Mouse (Mus musculus) stomach, postnatal 0 days (tissue): Measurements from ENCODE around the gene Son. TPM values are rescaled to one million over a fixed set of nuclear protein-coding genes. Genes with fewer than 3 reads are reported as not detected.

ENCODE experiments used
- ATAC-seq: fragments of 200-750 bp; cut with Nextera tagmentation; 2 replicates; pipeline ENCODE4 v1.8.0; 2017; ENCODE audit not compliant: low FRiP score, low TSS enrichment
- DNase-seq: peaks from one replicate; pipeline ENCODE4 v3.0.0-alpha.2; 2016; ENCODE audit warnings: low spot score
- H3K27ac ChIP-seq: fragments of 300-500 bp; sonication (generic); replicated peaks from 2 replicates; pipeline ENCODE4 v1.5.1; 2014; ENCODE audit warnings: mild to moderate bottlenecking, control low read depth
- H3K27me3 ChIP-seq: fragments of 300-500 bp; sonication (generic); 2 replicates; pipeline ENCODE4 v1.6.1; 2014; ENCODE audit warnings: low read length; ENCODE audit not compliant: control insufficient read depth, insufficient read depth
- H3K36me3 ChIP-seq: fragments of 300-500 bp; sonication (generic); 2 replicates; pipeline ENCODE4 v1.6.1; 2014; ENCODE audit warnings: low read length, mixed read lengths; ENCODE audit not compliant: control insufficient read depth, insufficient read depth
- H3K4me1 ChIP-seq: fragments of 300-500 bp; sonication (generic); replicated peaks from 2 replicates; pipeline ENCODE4 v1.6.1; 2014; ENCODE audit warnings: antibody characterized with exemption; ENCODE audit not compliant: control insufficient read depth, insufficient read depth
- H3K4me2 ChIP-seq: fragments of 300-500 bp; sonication (generic); replicated peaks from 2 replicates; pipeline ENCODE4 v1.6.1; 2014; ENCODE audit warnings: low read depth, mild to moderate bottlenecking, control low read depth, moderate library complexity
- H3K4me3 ChIP-seq: fragments of 300-500 bp; sonication (generic); 2 replicates; pipeline ENCODE4 v1.5.1; 2014; ENCODE audit warnings: low read depth, low read length, control low read depth
- H3K9ac ChIP-seq: fragments of 300-500 bp; sonication (generic); 2 replicates; pipeline ENCODE4 v1.6.1; 2014; ENCODE audit warnings: mild to moderate bottlenecking, low read length, control low read depth, mixed read lengths
- H3K9me3 ChIP-seq: fragments of 300-500 bp; sonication (generic); 2 replicates; pipeline ENCODE4 v1.6.1; 2016; ENCODE audit warnings: low read length; ENCODE audit not compliant: control insufficient read depth
- CTCF ChIP-seq: IDR thresholded peaks from 2 replicates; pipeline ENCODE4 v1.5.1; 2016; ENCODE audit warnings: antibody characterized with exemption, low read depth, mild to moderate bottlenecking, moderate library complexity
- EP300 ChIP-seq: optimal IDR thresholded peaks from 2 replicates; pipeline ENCODE3; 2016; ENCODE audit warnings: antibody characterized with exemption
- WGBS: fragments of 180-500 bp; shearing (Covaris S2); extraction: QIAGEN DNeasy Blood & Tissue Kit; methylation state at CpG from one replicate; pipeline ENCODE4 v1.1.7; 2014; 5-methylcytosine and 5-hydroxymethylcytosine counted together
- polyA plus RNA-seq: library from polyadenylated mRNA; unstranded; fragments of >200 nt; fragmentation: Nextera tagmentation; extraction: Ambion mirVana; gene quantifications from 2 replicates; pipeline ENCODE4 v1.2.1, GENCODE M21; 2015

Gene Son
- polyA plus RNA-seq, 1 experiment from 2014 or later = 62.3 TPM

- Histone ChIP-seq H3K4me1 (0 out of 2 replicates have a peak, but pooled peaks cover 3% of the 10 kb centered on the region), H3K36me3 (no peaks in the 10 kb centered on the region; the same call in 1 of the 2 replicates), H3K4me3 (no peak overlapping the region), H3K27me3 (no peaks in the 10 kb centered on the region), H3K9ac (no peak overlapping the region), H3K27ac (no peak overlapping the region), H3K9me3 (no peaks in the 10 kb centered on the region), H3K4me2 (no peak overlapping the region)
- TF ChIP-seq CTCF = peak; percentile 85
- TF ChIP-seq EP300 = no peak
- WGBS = 53% methylated on average over 3 of the region's 3 CpGs
- DNase-seq = peak; percentile 73
- no peak for ATAC-seq
Observed at GRCm38 (mm10) chr16:91724247-91724646, 76.9 kb downstream of the Son start.

GRCm38 (mm10) chr16:91727433-91727832, 80.1 kb downstream of the Son start:
- H3K36me3 ChIP-seq = no peaks in the 10 kb centered on the region
- peak overlapping the region; percentile 62; the same call in 1 of the 2 replicates for H3K9ac ChIP-seq
- H3K4me3 ChIP-seq = peak overlapping the region; percentile 83; the same call in 1 of the 2 replicates
- H3K27me3 ChIP-seq = no peaks in the 10 kb centered on the region
- H3K9me3 ChIP-seq = no peaks in the 10 kb centered on the region
- WGBS = 79% methylated on average over 15 of the region's 15 CpGs
- TF ChIP-seq CTCF (no peak), EP300 (no peak)
- DNase-seq = no peak
- ATAC-seq = no peak
- 0 out of 2 replicates have a peak, but pooled peaks cover 3% of the 10 kb centered on the region for H3K4me1 ChIP-seq
- peak overlapping the region; percentile 60 for H3K4me2 ChIP-seq
- no peak overlapping the region for H3K27ac ChIP-seq

- Histone ChIP-seq H3K27ac (peak within 1 kb of the TSS; percentile 92), H3K9me3 (no peaks in the 10 kb centered on the region), H3K9ac (peak within 1 kb of the TSS; percentile 81), H3K4me3 (peak within 1 kb of the TSS; percentile 83), H3K4me2 (peak within 1 kb of the TSS; percentile 86), H3K4me1 (0 out of 2 replicates have a peak, but pooled peaks cover 3% of the 10 kb centered on the region), H3K36me3 (no peaks in the 10 kb centered on the region), H3K27me3 (no peaks in the 10 kb centered on the region)
- WGBS = under 1% methylated on average over 46 of the region's 46 CpGs
- TF ChIP-seq EP300 = no peak
- no peak for TF ChIP-seq CTCF
- peak; percentile 97 for DNase-seq
- peak; percentile 96 for ATAC-seq
Observed at GRCm38 (mm10) chr16:91728123-91729065, 81.1 kb downstream of the Son start, which contains the start of gene Cryzl1. Gene Cryzl1 (minus strand): TSS chr16:91728975.

Other genes starting within 250 kb of the Son start
- 52.3 and 55.4 TPM in 2 replicates for gene Il10rb, start 241.3 kb upstream of the Son start, polyA plus RNA-seq
- 18.3 and 19.2 TPM in 2 replicates for gene Ifnar1, start 162.3 kb upstream of the Son start, polyA plus RNA-seq
- 54.9 and 57.8 TPM in 2 replicates for gene Ifngr2, start 100.4 kb upstream of the Son start, polyA plus RNA-seq
- 60.8 and 64.6 TPM in 2 replicates for gene Tmem50b, start 49.7 kb upstream of the Son start, polyA plus RNA-seq
- gene Dnajc28, start 28.5 kb upstream of the Son start, polyA plus RNA-seq = 1.1 and 1.4 TPM in 2 replicates
- gene Gart, start 554 bp upstream of the Son start, polyA plus RNA-seq = 35.7 and 36.4 TPM in 2 replicates
- gene Donson, start 41.3 kb downstream of the Son start, polyA plus RNA-seq = 5.4 TPM in 2 replicates
- gene Cryzl1, start 81.5 kb downstream of the Son start, polyA plus RNA-seq = 45.2 and 45.3 TPM in 2 replicates
- gene Itsn1, start 81.8 kb downstream of the Son start, polyA plus RNA-seq = 7.8 and 8.7 TPM in 2 replicates